Mouse (Mus musculus) kidney, embryonic 16.5 days (tissue): Measurements from ENCODE around the gene Sumo3. TPM values are rescaled to one million over a fixed set of nuclear protein-coding genes. Genes with fewer than 3 reads are reported as not detected.

Experiments
- ATAC-seq: fragments of 200-750 bp; cut with Nextera tagmentation; 2 replicates; pipeline ENCODE4 v1.8.0; 2017; ENCODE audit warnings: moderate TSS enrichment; ENCODE audit not compliant: low FRiP score, low TSS enrichment
- H3K27ac ChIP-seq: fragments of 300-500 bp; sonication (generic); 2 replicates; pipeline ENCODE4 v1.5.1; 2014; ENCODE audit warnings: low read length
- H3K27me3 ChIP-seq: fragments of 300-500 bp; sonication (generic); 2 replicates; pipeline ENCODE4 v1.6.1; 2014; ENCODE audit warnings: low read length, control low read depth, mixed read lengths; ENCODE audit not compliant: insufficient read depth
- H3K36me3 ChIP-seq: fragments of 300-500 bp; sonication (generic); 2 replicates; pipeline ENCODE4 v1.6.1; 2014; ENCODE audit warnings: low read length, control low read depth, mixed read lengths; ENCODE audit not compliant: insufficient read depth
- H3K4me1 ChIP-seq: fragments of 300-500 bp; sonication (generic); 2 replicates; pipeline ENCODE4 v1.6.1; 2014; ENCODE audit warnings: low read length, control low read depth, mixed read lengths; ENCODE audit not compliant: insufficient read depth
- H3K4me2 ChIP-seq: fragments of 300-500 bp; sonication (generic); replicated peaks from 2 replicates; pipeline ENCODE4 v1.6.1; 2014; ENCODE audit warnings: low read depth, low read length
- H3K4me3 ChIP-seq: fragments of 300-500 bp; sonication (generic); 2 replicates; pipeline ENCODE4 v1.5.1; 2014; ENCODE audit warnings: mild to moderate bottlenecking, low read length
- H3K9ac ChIP-seq: fragments of 300-500 bp; sonication (generic); replicated peaks from 2 replicates; pipeline ENCODE4 v1.6.1; 2014; ENCODE audit warnings: low read length
- H3K9me3 ChIP-seq: fragments of 300-500 bp; sonication (generic); 2 replicates; pipeline ENCODE4 v1.6.1; 2016; ENCODE audit warnings: low read length, control low read depth
- WGBS: fragments of 180-500 bp; shearing (Covaris S2); extraction: QIAGEN DNeasy Blood & Tissue Kit; methylation state at CpG from one replicate; pipeline ENCODE4 v1.1.7; 2014; 5-methylcytosine and 5-hydroxymethylcytosine counted together
- microRNA counts: library from miRNA; unstranded; fragments of <30 nt; microRNA quantifications from one replicate; lab custom pipeline; 2016
- microRNA-seq: library from miRNA; unstranded; fragments of <30 nt; microRNA quantifications from one replicate; pipeline ENCODE4, GENCODE M21; 2016
- polyA plus RNA-seq: library from polyadenylated mRNA; unstranded; fragments of >200 nt; fragmentation: Nextera tagmentation; extraction: Ambion mirVana; gene quantifications from 2 replicates; pipeline ENCODE4 v1.2.1, GENCODE M21; 2015

Gene Sumo3
- polyA plus RNA-seq, 1 experiment from 2014 or later: 365 TPM

DNA sequence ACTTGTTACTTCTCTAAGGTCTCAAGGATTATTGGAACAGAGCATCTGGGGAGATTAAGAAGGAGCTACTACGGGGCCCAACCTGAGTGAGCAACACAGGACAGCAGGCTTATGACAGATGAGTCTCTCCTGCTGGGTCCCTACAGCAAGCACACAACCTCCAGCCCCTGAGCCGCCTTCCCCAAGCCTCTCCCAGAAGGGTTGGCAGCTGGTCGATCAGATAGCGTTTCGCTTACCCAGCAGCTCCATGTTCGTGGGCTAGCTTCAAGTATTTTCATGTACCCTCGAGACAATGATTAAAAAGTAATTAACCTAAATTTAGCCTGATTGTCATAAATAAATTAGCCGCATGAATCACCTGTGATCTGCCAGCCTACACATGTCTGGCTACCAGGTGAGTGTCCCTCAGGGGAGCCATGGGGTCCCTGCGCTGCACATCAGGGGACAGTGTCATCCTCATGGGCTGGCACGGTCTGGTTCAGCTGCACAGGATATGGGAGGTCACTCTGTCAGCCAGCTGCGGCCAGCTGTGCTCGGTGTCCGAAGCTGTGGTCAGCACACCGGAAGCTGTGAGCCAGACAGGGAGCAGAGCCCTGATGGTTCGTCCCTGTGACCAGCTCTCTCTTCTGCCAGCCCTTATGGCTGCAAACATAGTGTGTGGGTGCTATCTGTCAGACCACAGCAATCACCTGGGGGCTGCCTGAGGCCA, 52.5 kb downstream of the Sumo3 start:
- H3K4me1 ChIP-seq: 0 out of 2 replicates have a peak, but pooled peaks cover 3% of the 10 kb centered on the region
- H3K27me3 ChIP-seq: 0 out of 2 replicates have a peak, but pooled peaks cover under 1% of the 10 kb centered on the region
- H3K9ac ChIP-seq: no peak overlapping the region
- ATAC-seq: peak; percentile 80
- no peak overlapping the region for H3K27ac ChIP-seq
- no peak overlapping the region for H3K4me2 ChIP-seq
- 32% methylated on average over 15 of the region's 15 CpGs for WGBS
- no peaks in the 10 kb centered on the region for H3K9me3 ChIP-seq
- H3K36me3 ChIP-seq: no peaks in the 10 kb centered on the region
- H3K4me3 ChIP-seq: no peak overlapping the region

DNA sequence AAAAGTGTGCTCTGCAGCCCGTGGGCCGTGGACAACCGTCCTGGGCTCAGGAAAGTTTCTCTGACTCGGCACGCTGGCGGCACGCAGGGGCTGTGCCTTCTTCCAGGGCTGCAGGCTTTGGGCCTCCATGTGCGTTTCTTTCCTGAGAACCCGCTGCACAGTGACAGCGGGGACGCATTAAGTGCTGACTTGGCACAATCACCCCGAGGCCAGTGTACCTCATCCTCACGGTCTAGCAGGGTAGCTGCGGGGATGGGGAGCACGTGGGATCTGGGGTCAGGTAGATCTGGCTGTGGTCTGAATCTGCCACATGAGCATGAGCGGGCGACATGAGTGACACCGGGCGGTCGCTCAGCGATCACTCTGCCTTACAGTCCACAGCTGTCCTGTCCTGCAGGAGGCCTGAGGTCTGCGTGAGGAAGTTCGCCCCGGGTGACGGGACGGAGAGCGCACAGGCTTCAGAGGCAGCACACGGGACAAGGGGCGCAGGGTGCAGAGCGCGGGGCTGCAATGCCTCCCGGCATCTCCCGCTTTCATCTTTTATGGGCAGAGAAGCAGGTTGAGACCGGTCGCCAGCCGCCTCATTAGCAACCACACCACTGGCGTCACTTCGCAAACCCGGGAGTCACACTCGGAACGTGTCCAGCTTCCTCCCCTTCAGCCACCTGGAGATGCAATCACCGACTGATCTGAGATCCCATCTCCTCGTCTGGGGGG, 58.2 kb downstream of the Sumo3 start:
- Histone ChIP-seq H3K9ac (no peak overlapping the region), H3K27ac (no peak overlapping the region), H3K4me1 (no peaks in the 10 kb centered on the region), H3K27me3 (0 out of 2 replicates have a peak, but pooled peaks cover 2% of the 10 kb centered on the region), H3K36me3 (no peaks in the 10 kb centered on the region), H3K4me3 (peak overlapping the region; percentile 16; the same call in 1 of the 2 replicates), H3K9me3 (no peaks in the 10 kb centered on the region), H3K4me2 (peak overlapping the region; percentile 35)
- WGBS: 25% methylated on average over 43 of the region's 43 CpGs
- ATAC-seq: 0 out of 2 replicates have a peak, but pooled peaks have one; percentile 27

DNA sequence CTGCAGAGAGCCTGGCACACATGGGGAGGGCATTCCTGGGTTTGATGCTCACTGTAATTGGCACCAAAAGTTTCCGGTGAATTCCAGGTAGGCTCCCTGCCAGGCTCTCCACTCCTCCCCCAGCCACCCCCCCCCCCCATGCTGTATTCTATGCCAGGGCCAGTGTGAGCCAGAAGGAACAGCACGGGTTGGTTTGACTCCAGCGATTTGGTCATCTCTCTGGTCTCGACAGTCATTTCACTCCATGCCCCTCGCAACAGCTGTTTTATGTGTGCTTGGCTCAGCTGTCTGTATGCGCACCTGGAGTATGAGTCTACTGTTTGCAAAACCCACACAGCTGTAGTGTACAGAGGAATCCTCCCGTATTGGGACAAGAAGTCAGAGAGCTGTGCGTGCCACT, 60.4 kb downstream of the Sumo3 start:
- Histone ChIP-seq H3K36me3 (no peaks in the 10 kb centered on the region), H3K9ac (no peak overlapping the region), H3K4me2 (no peak overlapping the region), H3K9me3 (no peaks in the 10 kb centered on the region), H3K4me1 (no peaks in the 10 kb centered on the region), H3K4me3 (no peak overlapping the region), H3K27me3 (0 out of 2 replicates have a peak, but pooled peaks cover 2% of the 10 kb centered on the region), H3K27ac (no peak overlapping the region)
- WGBS: 70% methylated on average over 8 of the region's 8 CpGs
- ATAC-seq: no peak

DNA sequence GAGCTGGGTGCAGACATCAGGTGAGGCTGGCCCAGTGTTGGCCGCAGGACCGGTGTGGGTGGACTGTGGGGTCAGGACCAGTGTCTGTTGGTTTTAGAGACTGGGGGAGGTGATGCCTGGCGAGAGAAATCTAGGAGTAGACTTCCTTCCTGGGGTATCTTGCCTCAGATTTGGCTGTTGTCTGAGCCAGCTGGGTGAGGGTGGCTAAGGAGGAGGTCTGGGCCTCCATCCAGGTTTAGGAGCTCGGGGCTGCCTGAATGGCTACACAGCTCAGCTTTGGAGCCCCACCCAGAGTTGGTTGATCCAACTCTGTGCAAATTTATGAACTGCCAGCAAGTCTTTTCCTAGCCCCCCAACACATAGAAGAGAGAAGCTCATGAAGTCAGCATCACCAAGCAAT, 61.5 kb downstream of the Sumo3 start:
- Histone ChIP-seq H3K4me3 (no peak overlapping the region), H3K9me3 (no peaks in the 10 kb centered on the region), H3K4me2 (no peak overlapping the region), H3K9ac (no peak overlapping the region), H3K4me1 (no peaks in the 10 kb centered on the region), H3K27ac (no peak overlapping the region), H3K27me3 (0 out of 2 replicates have a peak, but pooled peaks cover 2% of the 10 kb centered on the region), H3K36me3 (no peaks in the 10 kb centered on the region)
- ATAC-seq: no peak
- WGBS: 66% methylated on average over 4 of the region's 4 CpGs

MicroRNAs encoded within 50 kb of the gene (microRNA counts, 519-probe panel; counts per million panel counts)
- 104 counts per million, percentile 35 among the panel's probes with 10 or more counts for microRNA mmu-miR-1930 (lab: Ali Mortazavi, UCI)

Small RNA genes lying within 50 kb of the gene (microRNA-seq; reads per million reads assigned to microRNA genes)
- 7.7 reads per million, percentile 26 among the genes with 10 or more reads in this experiment for gene Mir1930

Other genes starting within 250 kb of the Sumo3 start
- gene Adarb1, start 187.8 kb upstream of the Sumo3 start, polyA plus RNA-seq: 7.9 and 8.7 TPM in 2 replicates
- gene Fam207a, start 90.3 kb upstream of the Sumo3 start, polyA plus RNA-seq: 36.5 and 36.6 TPM in 2 replicates
- gene Itgb2, start 75.8 kb upstream of the Sumo3 start, polyA plus RNA-seq: 1.6 and 1.7 TPM in 2 replicates
- gene Pttg1ip, start 24.4 kb upstream of the Sumo3 start, polyA plus RNA-seq: 194 and 206 TPM in 2 replicates
- gene Gm49325, start 100 bp downstream of the Sumo3 start, polyA plus RNA-seq: 2.2 TPM in 1 of 2 replicates, not detected in the other
- gene Ube2g2, start 16.2 kb downstream of the Sumo3 start, polyA plus RNA-seq: 78.8 and 90.2 TPM in 2 replicates
- 0.26 and 0.71 TPM in 2 replicates for gene Tspear, start 80.5 kb downstream of the Sumo3 start, polyA plus RNA-seq
- not detected in 2 replicates for gene Gm19402, start 84.7 kb downstream of the Sumo3 start, polyA plus RNA-seq
- gene Gm9508, start 91.1 kb downstream of the Sumo3 start, polyA plus RNA-seq: not detected in 2 replicates
- not detected in 2 replicates for gene Gm10272, start 100.5 kb downstream of the Sumo3 start, polyA plus RNA-seq
- not detected in 2 replicates for gene Gm10024, start 105.4 kb downstream of the Sumo3 start, polyA plus RNA-seq
- not detected in 2 replicates for gene Gm10142, start 109.7 kb downstream of the Sumo3 start, polyA plus RNA-seq
- not detected in 2 replicates for gene Krtap12-1, start 114.5 kb downstream of the Sumo3 start, polyA plus RNA-seq
- gene Gm10100, start 120.4 kb downstream of the Sumo3 start, polyA plus RNA-seq: not detected in 2 replicates
- gene Gm18596, start 136.5 kb downstream of the Sumo3 start, polyA plus RNA-seq: not detected in 2 replicates
- not detected in 2 replicates for gene Gm9736, start 145.3 kb downstream of the Sumo3 start, polyA plus RNA-seq
- gene Gm3233, start 153.6 kb downstream of the Sumo3 start, polyA plus RNA-seq: not detected in 2 replicates
- gene Gm3238, start 165.2 kb downstream of the Sumo3 start, polyA plus RNA-seq: not detected in 2 replicates
- not detected in 2 replicates for gene Gm7138, start 170.8 kb downstream of the Sumo3 start, polyA plus RNA-seq
- gene Gm3250, start 176.4 kb downstream of the Sumo3 start, polyA plus RNA-seq: not detected in 2 replicates
- gene Gm7137, start 182.1 kb downstream of the Sumo3 start, polyA plus RNA-seq: not detected in 2 replicates
- not detected in 2 replicates for gene Gm9639, start 189.0 kb downstream of the Sumo3 start, polyA plus RNA-seq
- not detected in 2 replicates for gene Gm19668, start 193.0 kb downstream of the Sumo3 start, polyA plus RNA-seq
- not detected in 2 replicates for gene Gm9507, start 205.7 kb downstream of the Sumo3 start, polyA plus RNA-seq
- not detected in 2 replicates for gene Gm2696, start 208.6 kb downstream of the Sumo3 start, polyA plus RNA-seq
- gene Krtap10-4, start 221.0 kb downstream of the Sumo3 start, polyA plus RNA-seq: not detected in 2 replicates
- not detected in 2 replicates for gene Krtap10-10, start 229.8 kb downstream of the Sumo3 start, polyA plus RNA-seq
- gene Gm36176, start 240.7 kb downstream of the Sumo3 start, polyA plus RNA-seq: not detected in 2 replicates
- gene Gm10318, start 246.8 kb downstream of the Sumo3 start, polyA plus RNA-seq: not detected in 2 replicates